Mouse (Mus musculus) adrenal gland, adult (tissue): ENCODE data around the gene Nfx1.
"Not testable (repeated sequence)": the region's sequence is repeated elsewhere in the genome, so short reads cannot be mapped to it uniquely, and the experiment has no call there.

ENCODE experiments used
- DNase-seq, 2 experiments: peaks; one replicate each; pipeline ENCODE4 v3.0.0; 2022 to 2023; ENCODE audit warnings: low spot score in 1 of 2; ENCODE audit not compliant: inconsistent age in 2 of 2

The Nfx1 gene

GRCm38 (mm10) chr4:40970842-40971701 lies at the start of gene Nfx1:
Gene Nfx1, plus strand, starts transcription at chr4:40970906.
- DNase-seq: peak; percentile 97 to 99

- peak in 1 of 2 experiments; percentile 64 for DNase-seq
These were observed 49.4 kb upstream of the Nfx1 start for GRCm38 (mm10) chr4:40921288-40921687.

GRCm38 (mm10) chr4:40923087-40923651 lies 47.5 kb upstream of the Nfx1 start:
- DNase-seq: peak; percentile 37 to 73

GRCm38 (mm10) chr4:40925568-40925967 lies 45.1 kb upstream of the Nfx1 start:
- DNase-seq: no peak

GRCm38 (mm10) chr4:40929046-40929445 lies 41.7 kb upstream of the Nfx1 start:
- no peak for DNase-seq

GRCm38 (mm10) chr4:40933694-40934093 lies 37.0 kb upstream of the Nfx1 start:
- DNase-seq: no peak

GRCm38 (mm10) chr4:40934369-40934768 lies 36.3 kb upstream of the Nfx1 start:
- not testable (repeated sequence) for DNase-seq

GRCm38 (mm10) chr4:40936175-40936839 lies 34.4 kb upstream of the Nfx1 start:
- DNase-seq: peak in 1 of 2 experiments; percentile 58

GRCm38 (mm10) chr4:40938793-40939192 lies 31.9 kb upstream of the Nfx1 start:
- DNase-seq: no peak

- no peak for DNase-seq
These were observed 27.1 kb upstream of the Nfx1 start for GRCm38 (mm10) chr4:40943651-40944050.

- DNase-seq: peak; percentile 22 to 72
These were observed 24.1 kb upstream of the Nfx1 start for GRCm38 (mm10) chr4:40946516-40947121.

GRCm38 (mm10) chr4:40947565-40948159 lies 23.0 kb upstream of the Nfx1 start:
- DNase-seq: no peak

GRCm38 (mm10) chr4:40948160-40948708 lies 22.5 kb upstream of the Nfx1 start, which contains the start of the genes Bag1 and Chmp5:
Gene Bag1, minus strand, starts transcription at chr4:40948294.
Gene Chmp5, plus strand, starts transcription at chr4:40948407.
- DNase-seq: peak; percentile 100

GRCm38 (mm10) chr4:40953521-40953920 lies 17.2 kb upstream of the Nfx1 start:
- DNase-seq: peak; percentile 44 to 69

GRCm38 (mm10) chr4:40955942-40956341 lies 14.8 kb upstream of the Nfx1 start:
- no peak for DNase-seq

GRCm38 (mm10) chr4:40963536-40963935 lies 7.2 kb upstream of the Nfx1 start:
- DNase-seq: no peak

GRCm38 (mm10) chr4:40969161-40969560 lies 1.5 kb upstream of the Nfx1 start:
- DNase-seq: no peak

- peak in 1 of 2 experiments; percentile 64 for DNase-seq
These were observed 720 bp upstream of the Nfx1 start for GRCm38 (mm10) chr4:40969781-40970591.

- no peak for DNase-seq
These were observed 189 bp upstream of the Nfx1 start for GRCm38 (mm10) chr4:40970592-40970841.

- peak; percentile 42 to 65 for DNase-seq
These were observed 1.0 kb downstream of the Nfx1 start for GRCm38 (mm10) chr4:40971744-40972143.
